Mouse (Mus musculus) ES-Bruce4 (cell line): ENCODE data around the gene Kcnj6.

Source experiments
- CTCF ChIP-seq: IDR thresholded peaks from one replicate; pipeline ENCODE4 v1.8.1; 2011; ENCODE audit warnings: low read depth, low read length
- POLR2A ChIP-seq: IDR thresholded peaks from one replicate; pipeline ENCODE4 v1.8.1; 2011; ENCODE audit warnings: low read length; ENCODE audit not compliant: insufficient read depth

- TF ChIP-seq POLR2A: no peak
- TF ChIP-seq CTCF: no peak
Measured at GRCm38 (mm10) chr16:94890581-94890980, 106.9 kb downstream of the Kcnj6 start.
